Mouse (Mus musculus): Measurements from ENCODE around the gene Rab8a. TPM values are rescaled to one million over a fixed set of nuclear protein-coding genes. Genes with fewer than 3 reads are reported as not detected.

Rab8a gene
- polyA plus RNA-seq, 1 experiment, result 49.0 TPM

GRCm38 (mm10) chr8:72145511-72145910 is 15.5 kb upstream of the Rab8a start:
- WGBS, result 87% methylated on average over 3 of the region's 3 CpGs
- H3K4me1 ChIP-seq (ENCODE audit: control insufficient read depth, insufficient read depth, insufficient read length), result no peaks in the 10 kb centered on the region
- H3K36me3 ChIP-seq (ENCODE audit: control insufficient read depth, insufficient read depth, low read length), result peaks cover 67% of the 10 kb centered on the region
- no peaks in the 10 kb centered on the region for H3K27me3 ChIP-seq (ENCODE audit: control insufficient read depth, insufficient read depth, low read length)
- H3K4me3 ChIP-seq (ENCODE audit: extremely low read depth, insufficient read depth, insufficient read length), result no peak overlapping the region
- no peak for DNase-seq (ENCODE audit: low read depth in 1 of 2, low spot score in 2 of 2)
- TF ChIP-seq CTCF (IDR thresholded peaks at IDR 0.05; ENCODE audit: extremely low read depth, insufficient read depth, insufficient read length, insufficient replicate concordance) (no peak), POLR2A (IDR thresholded peaks at IDR 0.05; ENCODE audit: low read depth, low read length) (no peak)
- H3K27ac ChIP-seq (ENCODE audit: insufficient read depth, low read length), result no peak overlapping the region

GRCm38 (mm10) chr8:72146056-72146455 is 14.9 kb upstream of the Rab8a start:
- no peaks in the 10 kb centered on the region for H3K4me1 ChIP-seq (ENCODE audit: control insufficient read depth, insufficient read depth, insufficient read length)
- H3K27me3 ChIP-seq (ENCODE audit: control insufficient read depth, insufficient read depth, low read length), result no peaks in the 10 kb centered on the region
- no peak for DNase-seq (ENCODE audit: low read depth in 1 of 2, low spot score in 2 of 2)
- no peak for TF ChIP-seq POLR2A (IDR thresholded peaks at IDR 0.05; ENCODE audit: low read depth, low read length)
- TF ChIP-seq CTCF (IDR thresholded peaks at IDR 0.05; ENCODE audit: extremely low read depth, insufficient read depth, insufficient read length, insufficient replicate concordance), result no peak
- peaks cover 65% of the 10 kb centered on the region for H3K36me3 ChIP-seq (ENCODE audit: control insufficient read depth, insufficient read depth, low read length)
- no peak overlapping the region for H3K27ac ChIP-seq (ENCODE audit: insufficient read depth, low read length)
- no peak overlapping the region for H3K4me3 ChIP-seq (ENCODE audit: extremely low read depth, insufficient read depth, insufficient read length)
- 96% methylated on average over 1 of the region's 1 CpGs for WGBS

- no peak for TF ChIP-seq POLR2A (IDR thresholded peaks at IDR 0.05; ENCODE audit: low read depth, low read length)
- TF ChIP-seq CTCF (IDR thresholded peaks at IDR 0.05; ENCODE audit: extremely low read depth, insufficient read depth, insufficient read length, insufficient replicate concordance), result no peak
- DNase-seq (ENCODE audit: low read depth in 1 of 2, low spot score in 2 of 2), result no peak
- Histone ChIP-seq H3K27me3 (ENCODE audit: control insufficient read depth, insufficient read depth, low read length) (no peaks in the 10 kb centered on the region), H3K36me3 (ENCODE audit: control insufficient read depth, insufficient read depth, low read length) (peaks cover 66% of the 10 kb centered on the region), H3K27ac (ENCODE audit: insufficient read depth, low read length) (no peak overlapping the region), H3K4me3 (ENCODE audit: extremely low read depth, insufficient read depth, insufficient read length) (no peak overlapping the region), H3K4me1 (ENCODE audit: control insufficient read depth, insufficient read depth, insufficient read length) (no peaks in the 10 kb centered on the region; the same call in 1 of the 2 replicates)
- WGBS, result 95% methylated on average over 3 of the region's 3 CpGs
Observed at GRCm38 (mm10) chr8:72146556-72146955, 14.4 kb upstream of the Rab8a start.

GRCm38 (mm10) chr8:72147266-72147665 is 13.7 kb upstream of the Rab8a start:
- H3K27ac ChIP-seq (ENCODE audit: insufficient read depth, low read length), result no peak overlapping the region
- 90% methylated on average over 2 of the region's 2 CpGs for WGBS
- H3K4me1 ChIP-seq (ENCODE audit: control insufficient read depth, insufficient read depth, insufficient read length), result no peaks in the 10 kb centered on the region; the same call in 1 of the 2 replicates
- no peak overlapping the region for H3K4me3 ChIP-seq (ENCODE audit: extremely low read depth, insufficient read depth, insufficient read length)
- DNase-seq (ENCODE audit: low read depth in 1 of 2, low spot score in 2 of 2), result no peak
- TF ChIP-seq POLR2A (IDR thresholded peaks at IDR 0.05; ENCODE audit: low read depth, low read length) (no peak), CTCF (IDR thresholded peaks at IDR 0.05; ENCODE audit: extremely low read depth, insufficient read depth, insufficient read length, insufficient replicate concordance) (no peak)
- peaks cover 61% of the 10 kb centered on the region for H3K36me3 ChIP-seq (ENCODE audit: control insufficient read depth, insufficient read depth, low read length)
- H3K27me3 ChIP-seq (ENCODE audit: control insufficient read depth, insufficient read depth, low read length), result no peaks in the 10 kb centered on the region

- no peak overlapping the region for H3K4me3 ChIP-seq (ENCODE audit: extremely low read depth, insufficient read depth, insufficient read length)
Observed at GRCm38 (mm10) chr8:72149056-72149455, 11.9 kb upstream of the Rab8a start.

GRCm38 (mm10) chr8:72151418-72152078 is 9.5 kb upstream of the Rab8a start:
- H3K27me3 ChIP-seq (ENCODE audit: control insufficient read depth, insufficient read depth, low read length), result no peaks in the 10 kb centered on the region
- no peak for DNase-seq (ENCODE audit: low read depth in 1 of 2, low spot score in 2 of 2)
- no peak overlapping the region for H3K4me3 ChIP-seq (ENCODE audit: extremely low read depth, insufficient read depth, insufficient read length)
- H3K4me1 ChIP-seq (ENCODE audit: control insufficient read depth, insufficient read depth, insufficient read length), result no peaks in the 10 kb centered on the region; the same call in 1 of the 2 replicates
- H3K36me3 ChIP-seq (ENCODE audit: control insufficient read depth, insufficient read depth, low read length), result peaks cover 46% of the 10 kb centered on the region
- no peak overlapping the region for H3K27ac ChIP-seq (ENCODE audit: insufficient read depth, low read length)
- TF ChIP-seq POLR2A (IDR thresholded peaks at IDR 0.05; ENCODE audit: low read depth, low read length) (no peak), CTCF (IDR thresholded peaks at IDR 0.05; ENCODE audit: extremely low read depth, insufficient read depth, insufficient read length, insufficient replicate concordance) (no peak)
- 35% methylated on average over 3 of the region's 3 CpGs for WGBS

More at GRCm38 (mm10) chr8:72149056-72149455, 11.9 kb upstream of the Rab8a start:
- no peak overlapping the region for H3K27ac ChIP-seq (ENCODE audit: insufficient read depth, low read length)
- H3K27me3 ChIP-seq (ENCODE audit: control insufficient read depth, insufficient read depth, low read length), result no peaks in the 10 kb centered on the region
- 79% methylated on average over 1 of the region's 1 CpGs for WGBS
- no peak for TF ChIP-seq POLR2A (IDR thresholded peaks at IDR 0.05; ENCODE audit: low read depth, low read length)
- TF ChIP-seq CTCF (IDR thresholded peaks at IDR 0.05; ENCODE audit: extremely low read depth, insufficient read depth, insufficient read length, insufficient replicate concordance), result no peak
- H3K36me3 ChIP-seq (ENCODE audit: control insufficient read depth, insufficient read depth, low read length), result peaks cover 58% of the 10 kb centered on the region
- DNase-seq (ENCODE audit: low read depth in 1 of 2, low spot score in 2 of 2), result no peak
- no peaks in the 10 kb centered on the region; the same call in 1 of the 2 replicates for H3K4me1 ChIP-seq (ENCODE audit: control insufficient read depth, insufficient read depth, insufficient read length)

GRCm38 (mm10) chr8:72153382-72153781 is 7.6 kb upstream of the Rab8a start:
- no peaks in the 10 kb centered on the region; the same call in 1 of the 2 replicates for H3K4me1 ChIP-seq (ENCODE audit: control insufficient read depth, insufficient read depth, insufficient read length)
- TF ChIP-seq POLR2A (IDR thresholded peaks at IDR 0.05; ENCODE audit: low read depth, low read length) (no peak), CTCF (IDR thresholded peaks at IDR 0.05; ENCODE audit: extremely low read depth, insufficient read depth, insufficient read length, insufficient replicate concordance) (no peak)

More at GRCm38 (mm10) chr8:72153382-72153781, 7.6 kb upstream of the Rab8a start:
- H3K27me3 ChIP-seq (ENCODE audit: control insufficient read depth, insufficient read depth, low read length), result no peaks in the 10 kb centered on the region
- DNase-seq (ENCODE audit: low read depth in 1 of 2, low spot score in 2 of 2), result no peak
- H3K4me3 ChIP-seq (ENCODE audit: extremely low read depth, insufficient read depth, insufficient read length), result no peak overlapping the region
- H3K36me3 ChIP-seq (ENCODE audit: control insufficient read depth, insufficient read depth, low read length), result peaks cover 31% of the 10 kb centered on the region
- H3K27ac ChIP-seq (ENCODE audit: insufficient read depth, low read length), result no peak overlapping the region
